Mouse (Mus musculus) retina, embryonic 14.5 days (tissue): ENCODE data around the gene Cryba2.

Source experiments
- DNase-seq: peaks from one replicate; pipeline ENCODE4 v3.0.0-alpha.2; 2015; ENCODE audit warnings: low spot score

Gene Cryba2

DNA sequence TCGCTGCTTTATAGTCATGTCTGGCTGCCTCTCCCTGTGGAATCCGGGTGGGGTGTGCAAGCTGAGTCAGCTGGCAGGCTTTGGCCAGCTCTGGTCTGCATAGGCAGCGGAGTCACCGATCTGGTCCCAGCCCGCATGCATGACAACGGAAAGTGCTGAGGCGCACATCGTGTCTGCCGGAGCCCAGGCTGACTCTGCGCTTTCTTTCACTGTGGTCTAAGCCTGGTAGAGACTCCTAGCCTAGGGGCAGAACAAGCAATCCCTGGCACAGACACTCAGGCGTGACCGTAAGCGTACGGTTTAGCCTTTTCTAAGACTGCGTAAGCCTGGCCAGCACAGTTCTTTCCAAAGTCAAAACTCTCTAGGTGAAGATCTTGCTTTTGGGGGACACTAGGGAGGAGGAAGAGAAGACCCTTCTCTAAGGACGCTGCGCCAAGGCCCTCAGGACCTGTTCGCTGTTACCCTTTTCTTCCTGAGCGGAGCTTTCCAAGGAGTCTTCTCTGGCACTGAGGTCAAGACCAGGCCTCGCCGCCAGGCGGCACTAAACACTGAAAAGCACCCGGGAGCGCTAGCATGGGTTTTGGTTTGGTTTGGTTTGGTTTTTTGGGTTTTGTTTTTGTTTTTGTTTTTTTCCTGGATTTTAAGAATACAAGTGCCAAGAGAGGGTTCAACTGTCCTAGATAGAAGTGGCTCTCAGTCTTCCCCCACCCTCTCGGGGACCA lies at the start of gene Cryba2:
Gene Cryba2, minus strand, starts transcription at position 10 of the 722 bp plus-strand sequence.
- DNase-seq, result peak; percentile 80

DNA sequence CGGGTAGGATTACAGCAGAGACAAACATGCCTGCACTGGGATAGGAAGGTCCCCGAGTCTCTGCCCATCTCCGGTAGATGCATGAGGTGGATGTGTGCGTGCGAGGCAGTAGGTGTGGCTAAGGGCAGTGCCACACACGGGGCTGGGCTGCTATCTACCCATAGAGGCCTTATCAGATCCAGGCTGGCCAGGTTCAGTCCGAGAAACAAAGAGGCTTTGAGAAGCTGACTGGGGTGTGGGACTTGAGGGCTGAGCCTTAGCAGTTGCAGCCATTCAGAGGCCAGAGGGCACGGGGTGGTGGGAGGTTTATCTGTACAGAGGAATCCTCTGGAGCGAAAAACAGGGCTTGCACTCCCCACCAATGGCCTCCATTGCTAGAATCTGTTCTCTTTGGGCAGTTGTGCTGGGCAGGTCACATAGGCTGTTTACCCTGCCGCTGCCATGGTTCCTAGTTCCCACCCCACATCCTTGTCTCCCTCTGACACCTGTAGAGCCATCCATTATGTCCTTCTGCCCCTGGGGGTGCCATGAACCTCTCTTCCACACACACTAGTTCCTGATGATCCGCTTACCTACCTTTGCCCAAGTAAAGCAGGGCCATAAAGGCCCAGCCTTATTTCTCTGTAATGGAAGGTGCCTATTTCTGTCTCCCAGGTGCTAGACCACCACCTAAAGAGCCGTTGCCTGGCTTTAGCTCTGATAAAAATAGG lies 48.9 kb upstream of the Cryba2 start:
- no peak for DNase-seq

DNA sequence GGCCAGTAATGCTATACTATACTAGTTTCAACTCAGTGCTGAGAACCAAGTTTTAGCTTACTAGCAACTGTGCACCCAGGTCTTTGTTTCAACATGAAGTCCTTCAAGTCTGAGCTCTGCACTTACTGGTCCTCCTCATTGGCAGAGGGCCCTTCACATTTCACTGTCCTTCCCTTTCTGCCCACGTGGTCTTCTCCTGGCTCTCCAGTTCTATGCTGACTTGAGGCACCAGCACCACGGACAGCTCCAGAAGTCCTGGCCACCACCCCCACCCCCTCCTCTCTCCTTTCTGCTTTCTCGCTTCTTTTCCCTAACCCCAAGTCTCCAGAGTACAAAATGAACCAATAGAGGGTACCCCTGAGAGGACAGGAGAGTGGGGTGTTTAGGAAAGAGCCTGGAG lies 46.8 kb upstream of the Cryba2 start:
- peak; percentile 12 for DNase-seq

DNA sequence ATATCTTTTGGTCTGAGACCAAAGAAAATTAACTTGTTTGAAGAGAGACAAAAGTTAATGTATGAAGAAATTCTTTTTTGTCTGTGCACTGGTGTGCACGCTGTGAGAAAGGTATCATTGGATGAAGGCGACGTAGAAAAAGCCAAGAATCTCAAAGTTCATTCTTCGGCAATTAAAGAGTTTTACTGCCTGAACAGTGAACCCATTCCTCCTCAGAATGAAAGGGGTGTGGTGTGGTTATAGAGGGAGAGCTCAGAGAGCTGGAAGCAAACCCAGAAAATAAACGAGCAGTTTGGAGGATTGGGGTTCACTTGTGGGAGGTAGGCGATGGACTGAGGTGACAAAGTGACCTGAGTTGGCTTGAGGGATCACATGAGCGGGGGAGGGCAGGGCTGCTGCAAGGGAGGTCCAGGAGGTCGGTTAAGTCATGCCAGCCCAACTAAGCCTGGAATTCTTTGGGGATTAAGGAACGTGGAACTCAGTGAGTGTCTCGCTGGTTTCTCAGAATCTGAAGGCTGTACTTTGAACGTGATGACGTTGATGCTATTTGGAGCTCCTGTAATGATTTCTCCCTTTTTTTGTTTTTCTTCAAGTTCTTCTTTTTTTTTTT lies 43.4 kb upstream of the Cryba2 start:
- no peak for DNase-seq

DNA sequence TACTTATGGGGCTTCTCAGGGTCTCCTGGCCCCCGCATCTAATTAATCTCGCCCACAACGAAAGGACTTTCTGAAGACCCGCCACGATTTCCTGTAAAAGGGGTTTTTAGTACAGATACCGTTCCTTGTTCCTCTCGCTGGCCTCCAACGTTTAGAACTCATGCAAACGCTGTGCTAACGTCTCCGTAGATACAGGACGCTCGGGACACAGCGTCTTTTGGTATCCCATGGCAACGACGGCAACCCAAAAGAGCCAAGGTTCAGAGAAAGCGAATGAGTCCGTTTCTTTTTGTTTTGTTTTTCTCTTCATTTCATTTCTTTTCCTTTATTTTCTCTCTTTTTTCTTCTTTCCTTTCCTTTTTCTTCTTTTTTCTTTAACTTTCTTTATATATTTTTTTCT lies 42.5 kb upstream of the Cryba2 start, which contains the start of gene Cfap65:
Gene Cfap65, minus strand, starts transcription at position 198 of the 400 bp plus-strand sequence.
- peak; percentile 76 for DNase-seq

DNA sequence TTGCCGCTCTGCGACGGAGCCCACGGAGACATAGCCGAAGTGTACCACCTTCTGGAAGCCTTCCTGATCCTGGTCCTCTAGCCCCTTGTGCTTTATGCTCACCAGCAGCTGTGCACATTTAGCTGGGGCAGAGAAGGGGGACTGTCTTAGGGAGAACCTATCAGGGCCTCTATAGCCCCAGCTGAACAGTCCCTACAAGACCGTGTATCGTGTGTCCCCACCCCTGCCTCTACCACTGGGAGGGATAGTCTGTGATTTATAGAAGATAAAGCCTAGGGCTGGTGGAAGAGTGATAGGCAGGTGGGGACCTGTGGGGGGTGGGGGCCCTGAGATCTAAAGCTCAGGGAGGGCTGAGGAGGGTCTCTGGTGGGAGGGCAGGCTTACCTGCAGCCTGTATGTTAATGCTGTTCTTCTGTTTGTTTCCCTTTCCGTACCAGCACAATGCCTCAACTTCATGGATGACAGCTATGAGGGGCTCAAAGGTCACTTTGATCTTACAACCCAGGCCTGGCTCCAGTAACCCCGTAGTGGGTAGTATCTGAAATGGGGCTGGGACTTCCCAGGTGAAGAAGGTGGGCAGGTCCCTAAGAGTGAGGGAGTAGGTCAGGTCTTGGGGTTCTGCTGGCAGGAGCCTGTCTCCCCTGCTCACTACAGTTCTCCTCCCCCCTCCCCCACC lies 34.8 kb upstream of the Cryba2 start:
- DNase-seq, result no peak

DNA sequence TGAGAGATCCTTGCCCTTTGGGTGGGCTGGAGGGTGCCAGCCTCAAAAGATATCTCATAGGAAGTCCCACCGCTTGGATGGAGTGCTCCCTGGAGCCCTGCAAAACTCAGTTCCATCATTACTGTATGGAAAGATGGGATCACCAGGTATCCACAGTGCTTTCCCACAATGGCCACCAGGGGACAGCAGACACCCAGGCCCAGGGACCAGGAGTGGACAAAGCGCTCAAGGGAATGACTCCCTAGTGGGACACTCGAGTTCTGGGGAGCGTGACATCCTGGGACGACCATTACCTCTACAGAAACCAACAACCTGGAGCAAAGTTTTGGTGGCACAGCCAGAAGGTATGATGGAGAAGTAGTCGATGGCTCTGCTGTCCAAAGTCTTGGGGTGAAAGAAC lies 33.8 kb upstream of the Cryba2 start:
- peak; percentile 69 for DNase-seq

DNA sequence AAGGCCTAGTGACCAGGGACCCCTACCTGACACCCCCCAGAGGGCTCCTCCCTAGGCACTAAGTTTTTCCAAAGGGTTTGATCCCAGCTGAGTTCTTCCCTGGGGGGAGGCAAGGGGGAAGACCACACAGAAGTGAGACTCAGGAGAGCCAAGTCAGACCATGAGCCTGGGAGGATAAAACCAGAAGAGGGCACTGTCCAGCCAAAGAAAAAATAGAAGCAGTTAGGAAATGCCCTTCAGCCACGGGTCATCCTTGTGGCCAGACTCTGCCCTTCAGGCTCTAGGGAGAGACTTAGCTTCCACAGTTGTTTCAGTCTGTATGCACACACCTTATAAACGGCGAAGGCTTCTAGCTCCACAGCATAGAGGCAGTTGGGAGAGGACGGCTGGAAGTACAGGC lies 31.5 kb upstream of the Cryba2 start:
- no peak for DNase-seq

DNA sequence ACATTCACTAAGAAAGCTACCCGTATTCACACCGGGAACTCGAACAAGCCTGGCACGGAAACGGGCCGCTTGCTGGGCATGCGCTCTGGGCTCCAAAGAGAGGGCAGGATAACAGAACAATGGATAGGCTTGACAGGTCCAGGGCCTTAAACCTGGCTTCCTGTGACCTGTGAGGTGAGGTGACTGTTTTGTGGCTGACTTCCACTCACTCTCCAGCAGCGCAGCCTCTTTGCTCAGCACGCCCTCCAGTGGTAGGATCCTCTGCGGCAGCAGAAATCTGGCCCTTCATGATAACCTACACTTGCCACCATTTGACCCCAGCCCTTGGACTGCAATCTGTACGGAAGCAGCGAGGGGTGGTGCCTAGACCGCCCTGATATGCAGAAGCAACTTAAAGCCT lies 22.8 kb upstream of the Cryba2 start:
- no peak for DNase-seq

DNA sequence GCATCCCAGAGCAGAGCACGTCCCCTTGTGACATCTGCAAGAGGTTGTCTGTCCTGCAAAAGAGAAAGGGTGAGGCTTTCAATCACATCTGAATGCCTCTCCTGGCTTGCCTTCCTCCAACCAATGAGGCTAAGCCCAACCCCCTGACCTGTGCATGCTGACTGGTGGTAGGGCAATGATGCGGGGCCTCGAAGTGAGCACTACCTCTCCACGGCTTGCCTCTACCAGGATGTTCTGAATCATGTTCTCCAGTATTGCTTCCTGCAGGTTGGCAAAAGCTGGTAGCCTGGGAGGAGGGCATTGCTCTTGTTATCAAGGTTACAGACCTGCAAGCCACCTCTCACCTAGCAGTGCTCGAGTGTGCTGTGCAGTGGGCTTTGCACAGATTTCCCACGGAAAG lies 9.2 kb upstream of the Cryba2 start:
- DNase-seq, result no peak

DNA sequence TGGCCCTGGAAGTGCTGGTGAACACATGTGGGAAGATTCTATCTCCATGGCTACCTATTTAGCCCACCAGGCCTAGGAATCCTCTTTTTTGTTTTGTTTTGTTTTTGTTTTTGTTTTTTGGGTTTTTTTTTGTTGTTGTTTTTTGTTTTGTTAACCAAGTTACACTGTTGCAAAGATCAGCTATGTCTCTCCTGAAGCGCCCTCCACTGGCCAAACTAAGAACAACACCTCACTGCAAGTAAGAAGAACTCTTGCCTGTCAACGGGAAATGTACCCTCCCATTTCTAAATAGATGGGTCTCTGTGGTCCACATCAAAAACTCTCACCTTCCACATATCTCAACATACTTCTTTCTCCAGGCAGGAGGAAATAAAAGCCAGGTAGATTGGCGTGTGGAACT lies 8.7 kb upstream of the Cryba2 start:
- peak; percentile 73 for DNase-seq

DNA sequence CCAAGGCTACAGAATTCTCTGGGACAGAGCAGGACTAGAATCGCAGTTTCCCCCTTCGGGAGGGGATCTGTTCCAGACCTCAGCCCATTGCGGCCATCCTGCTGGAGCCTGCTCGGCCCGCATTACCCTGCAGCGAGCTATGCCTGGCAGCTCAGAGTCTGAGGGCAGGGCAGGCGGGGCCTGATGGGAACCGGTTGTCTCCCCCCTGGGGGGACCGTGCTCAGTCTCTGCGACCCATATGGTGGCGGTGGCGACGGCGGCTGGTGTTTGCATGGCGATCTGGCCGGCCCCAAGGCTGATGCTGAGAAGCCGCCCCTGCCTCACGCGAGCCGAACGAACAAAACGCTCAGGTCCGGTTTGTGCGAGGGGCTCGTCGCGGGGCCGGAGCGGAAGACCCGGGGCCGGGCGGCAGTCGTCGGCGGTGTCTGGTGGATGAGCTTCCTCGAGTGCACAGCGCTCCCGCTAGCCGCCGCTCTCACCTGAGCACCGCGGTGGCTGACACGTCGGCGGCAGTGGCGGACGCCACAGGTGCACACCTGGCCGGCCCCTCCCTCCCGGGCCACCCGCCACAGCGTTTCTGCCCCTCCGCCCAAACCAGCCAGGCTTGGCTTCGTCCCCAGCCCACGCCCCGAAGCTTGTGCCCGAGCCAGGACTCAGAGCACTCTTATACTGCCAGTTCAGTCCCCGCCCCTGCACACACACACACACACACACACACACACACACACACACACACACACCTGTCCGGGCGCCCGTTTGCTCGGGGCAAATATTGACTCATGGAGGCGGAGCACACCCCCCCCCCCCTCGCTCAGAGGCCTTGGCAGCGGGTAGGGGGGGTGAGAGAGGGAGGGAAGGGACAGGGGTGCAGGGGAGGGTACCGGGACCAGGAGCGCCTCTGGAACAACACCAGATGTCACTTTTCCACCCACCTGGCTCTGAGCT lies 7.7 kb upstream of the Cryba2 start:
- DNase-seq, result no peak

DNA sequence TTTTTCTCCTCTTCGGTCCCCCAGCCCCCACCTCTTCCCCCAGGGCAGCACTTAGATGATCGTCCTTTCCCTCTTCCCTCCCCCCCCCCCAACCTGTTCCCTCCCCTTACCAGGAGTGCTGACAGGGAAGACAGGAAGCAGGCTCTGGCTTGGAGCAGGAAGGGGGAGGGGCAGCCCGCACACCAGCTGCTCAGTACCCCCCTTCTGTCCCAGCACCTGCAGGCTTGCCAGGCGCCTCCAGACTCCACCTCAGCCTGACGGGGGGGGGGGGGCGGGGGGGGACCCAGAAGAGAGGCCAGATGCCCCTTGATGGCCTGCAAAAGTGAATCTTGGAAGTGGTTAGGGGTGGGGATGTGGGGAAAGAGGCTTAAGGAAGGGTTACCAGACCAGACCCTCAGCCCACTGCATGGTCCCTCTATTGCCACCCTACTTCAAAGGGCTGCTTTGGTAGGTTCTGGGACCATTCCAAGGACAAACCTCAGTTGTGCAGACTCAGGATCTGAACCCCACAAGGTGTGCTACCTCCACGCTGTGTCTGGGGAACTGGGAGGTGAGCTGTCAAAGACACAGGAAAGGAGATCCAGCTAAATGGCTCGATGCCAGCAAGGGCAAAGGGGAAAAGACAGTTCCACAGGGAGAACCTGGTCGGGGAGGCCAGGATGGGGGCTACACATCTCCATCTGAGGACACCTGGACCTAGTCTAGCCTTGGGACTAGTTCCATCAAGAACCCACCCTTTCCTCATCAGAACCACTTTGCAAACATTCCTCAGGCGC lies 5.9 kb upstream of the Cryba2 start:
- DNase-seq, result no peak

DNA sequence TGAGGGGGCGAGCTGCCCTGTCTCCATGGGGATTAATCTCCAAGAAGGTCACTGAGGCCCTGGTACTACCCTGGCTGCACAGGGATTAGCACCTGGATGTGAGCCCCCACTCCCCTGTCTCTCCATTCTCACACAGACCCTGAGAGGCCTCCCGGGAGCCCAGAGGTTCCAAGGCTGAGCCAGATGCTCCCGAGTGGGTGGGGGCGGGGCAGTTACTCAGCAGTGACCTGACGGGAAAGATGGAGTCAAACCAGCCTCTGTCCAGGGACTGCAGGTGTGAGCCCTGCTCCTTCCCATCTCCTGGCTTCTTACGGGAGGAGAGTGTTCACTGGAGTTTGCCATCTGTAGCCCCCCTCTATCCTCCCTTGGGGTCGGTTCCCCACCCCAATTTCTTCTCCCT lies 5.0 kb upstream of the Cryba2 start:
- DNase-seq, result no peak

DNA sequence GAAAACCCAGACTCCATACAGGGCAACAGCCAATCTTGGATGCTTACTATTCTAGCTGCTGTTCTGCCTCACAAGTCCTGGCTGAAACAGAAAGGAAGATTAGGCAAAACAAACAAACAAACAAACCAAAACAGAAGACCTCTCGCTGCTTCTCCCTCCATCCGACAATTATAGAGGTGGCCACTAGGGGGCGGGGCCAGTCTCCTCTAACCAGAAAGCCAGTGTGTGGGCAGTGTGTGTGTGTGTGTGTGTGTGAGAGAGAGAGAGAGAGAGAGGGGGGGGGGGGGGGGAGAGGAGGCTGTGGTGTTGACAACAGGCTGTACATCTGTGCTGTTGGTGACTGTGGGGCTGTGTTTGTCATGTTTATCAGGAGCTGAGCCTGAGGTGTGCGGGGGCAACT lies 2.0 kb upstream of the Cryba2 start:
- DNase-seq, result peak; percentile 81

DNA sequence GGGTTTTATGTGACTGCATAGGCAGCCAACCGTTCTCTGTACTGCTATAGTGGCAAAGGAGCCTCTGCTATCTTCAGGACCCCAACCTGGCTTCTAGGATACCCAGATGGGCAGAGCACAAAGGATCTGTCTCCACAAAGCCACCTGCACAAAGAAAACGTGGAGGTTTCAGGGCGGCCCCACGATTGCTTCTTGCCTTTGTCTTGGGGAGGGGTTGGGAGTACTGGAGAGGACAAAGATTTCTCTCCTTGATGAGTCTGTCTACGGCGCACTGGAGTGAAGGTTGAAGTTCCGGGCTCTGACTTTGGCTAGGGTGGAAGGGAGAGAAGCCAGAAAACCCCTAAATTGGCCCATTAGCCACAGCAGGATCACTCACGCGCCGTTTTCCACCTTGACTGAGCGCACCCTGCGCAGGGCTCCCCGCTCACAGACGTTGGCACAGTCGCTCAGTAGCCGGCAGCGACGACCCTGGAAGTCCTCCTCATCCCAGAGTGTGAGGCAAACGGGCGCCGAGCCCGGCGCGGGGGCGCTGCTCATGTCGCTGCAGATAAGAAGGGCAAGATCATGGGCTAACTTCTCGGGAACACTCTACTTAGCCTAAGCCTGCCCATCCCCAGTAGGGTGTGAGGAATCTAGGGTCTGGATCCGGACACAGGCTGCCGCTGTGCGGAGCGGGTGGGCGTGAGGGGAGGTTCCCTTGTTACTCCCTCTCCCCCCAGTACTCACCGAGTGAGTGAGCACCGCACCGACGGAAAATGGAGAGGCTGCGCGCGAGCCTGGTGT lies 401 bp downstream of the Cryba2 start:
- no peak for DNase-seq

DNA sequence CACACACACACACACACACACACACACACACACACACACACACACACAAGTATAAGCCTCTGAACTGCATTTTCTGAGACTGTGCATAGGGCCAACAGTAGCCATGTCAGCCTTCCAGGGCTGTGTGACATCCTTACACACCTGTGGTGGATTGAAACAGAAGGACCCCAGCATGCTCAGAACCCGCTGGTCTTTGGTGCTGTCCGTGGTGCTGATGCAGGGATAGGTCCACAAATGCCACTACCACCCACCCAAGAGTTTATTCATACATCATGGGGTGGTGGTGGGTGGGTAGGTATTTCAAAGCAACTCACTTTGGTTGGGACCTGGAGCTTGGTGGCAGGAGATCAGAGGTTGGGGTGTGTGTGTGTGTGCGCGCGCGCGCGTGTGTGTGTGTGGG lies 1.4 kb downstream of the Cryba2 start:
- DNase-seq, result peak; percentile 61

DNA sequence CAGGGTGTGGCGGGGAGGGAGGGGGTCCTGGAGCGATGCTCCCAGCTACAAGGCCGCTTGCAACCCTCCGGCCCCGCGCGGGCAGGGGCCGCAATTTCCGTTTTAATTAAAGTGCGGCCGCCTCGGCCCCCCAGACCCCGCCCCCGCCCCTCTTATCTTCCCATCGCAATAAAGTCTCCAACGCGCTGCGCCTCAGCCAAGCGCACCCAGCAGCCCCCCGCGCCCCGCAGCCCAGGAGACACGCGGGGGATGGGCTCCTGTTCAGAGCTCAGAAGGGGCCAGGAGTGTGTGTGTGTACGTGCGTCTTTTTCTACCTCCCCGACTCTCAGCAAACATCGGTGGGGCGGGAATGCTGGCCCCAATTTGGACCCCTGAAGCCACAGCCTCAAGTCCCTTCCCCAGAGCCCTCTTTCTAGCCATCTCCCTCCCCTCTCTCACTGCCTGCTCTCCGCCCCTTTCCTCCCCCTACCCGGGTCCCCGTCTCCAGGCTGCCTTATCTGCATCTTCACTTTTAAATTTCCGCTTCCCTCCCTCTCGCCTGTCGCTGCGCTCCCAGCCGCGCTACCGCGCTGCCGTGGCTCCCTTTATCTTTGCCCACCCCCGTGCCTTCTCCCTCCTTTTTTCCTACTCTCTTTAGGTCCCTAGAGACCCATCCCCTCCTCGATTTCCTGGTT lies 7.4 kb downstream of the Cryba2 start, which contains the start of gene Fev:
Gene Fev, minus strand, starts transcription at position 51 of the 674 bp plus-strand sequence.
- DNase-seq, result no peak
